Mouse (Mus musculus): ENCODE results near the gene Agxt. TPM values are rescaled to one million over a fixed set of nuclear protein-coding genes. Genes with fewer than 3 reads are reported as not detected.

Agxt gene
- polyA plus RNA-seq (2015; fragmentation: Nextera tagmentation; extraction: Ambion mirVana), result 0.24 and 0.27 TPM in 2 replicates

GRCm38 (mm10) chr1:93135036-93135526, at the start of gene Agxt:
Gene Agxt, plus strand, starts transcription at chr1:93135240.

DNA sequence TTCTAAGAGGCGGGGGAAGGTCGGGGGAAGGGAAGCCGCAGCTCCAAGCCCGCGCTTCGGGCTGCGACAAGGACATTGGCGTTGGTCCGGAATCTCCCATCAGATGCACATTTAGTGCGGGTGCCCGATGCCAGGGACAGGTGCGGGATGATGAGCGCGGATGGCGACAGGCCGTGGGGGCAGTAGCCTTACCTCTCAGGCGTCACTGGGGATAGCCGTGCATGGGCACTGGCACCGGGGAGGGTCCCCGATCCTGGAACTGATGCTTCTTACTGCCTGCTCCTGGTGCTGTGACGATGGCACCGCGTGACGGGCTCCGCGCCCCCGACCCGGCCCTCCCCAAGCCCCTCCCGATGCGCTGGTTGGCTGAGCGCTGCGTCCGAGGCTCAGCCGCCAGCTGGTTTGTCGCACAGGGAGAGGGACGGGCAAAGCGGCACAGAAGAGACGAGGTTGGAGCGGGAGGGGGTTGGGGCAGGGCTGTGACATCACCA, 33.4 kb upstream of the Agxt start, which contains the start of gene Kif1a:
TSS of gene Kif1a (minus strand) at position 381 of the 491 bp plus-strand sequence.

GRCm38 (mm10) chr1:93160501-93161133, 25.6 kb downstream of the Agxt start, which contains the start of gene 2310007B03Rik:
Gene 2310007B03Rik, minus strand, starts transcription at chr1:93160948.

GRCm38 (mm10) chr1:93168295-93168775, 33.3 kb downstream of the Agxt start, which contains the start of gene Crocc2:
Gene Crocc2, plus strand, starts transcription at chr1:93168725.

Other genes with a start within 250 kb of the Agxt start
- gene Ankmy1, start 232.3 kb upstream of the Agxt start, polyA plus RNA-seq (2015; fragmentation: Nextera tagmentation; extraction: Ambion mirVana), result 1.0 and 1.1 TPM in 2 replicates
- gene Dusp28, start 228.3 kb upstream of the Agxt start, polyA plus RNA-seq (2015; fragmentation: Nextera tagmentation; extraction: Ambion mirVana), result 32.9 and 33.9 TPM in 2 replicates
- gene Rnpepl1, start 224.5 kb upstream of the Agxt start, polyA plus RNA-seq (2015; fragmentation: Nextera tagmentation; extraction: Ambion mirVana), result 34.0 and 35.5 TPM in 2 replicates
- gene Capn10, start 200.9 kb upstream of the Agxt start, polyA plus RNA-seq (2015; fragmentation: Nextera tagmentation; extraction: Ambion mirVana), result 9.1 and 10.5 TPM in 2 replicates
- 0.05 and 0.12 TPM in 2 replicates for gene Gpr35, start 184.4 kb upstream of the Agxt start, polyA plus RNA-seq (2015; fragmentation: Nextera tagmentation; extraction: Ambion mirVana)
- gene Aqp12, start 128.9 kb upstream of the Agxt start, polyA plus RNA-seq (2015; fragmentation: Nextera tagmentation; extraction: Ambion mirVana), result not detected in 2 replicates
- gene Kif1a, start 33.3 kb upstream of the Agxt start, polyA plus RNA-seq (2015; fragmentation: Nextera tagmentation; extraction: Ambion mirVana), result 2.5 and 3.0 TPM in 2 replicates
- gene 2310007B03Rik, start 25.7 kb downstream of the Agxt start, polyA plus RNA-seq (2015; fragmentation: Nextera tagmentation; extraction: Ambion mirVana), result 0.54 TPM in 1 of 2 replicates, not detected in the other
- gene Crocc2, start 33.5 kb downstream of the Agxt start, polyA plus RNA-seq (2015; fragmentation: Nextera tagmentation; extraction: Ambion mirVana), result 0.02 and 0.03 TPM in 2 replicates
- gene Sned1, start 100.6 kb downstream of the Agxt start, polyA plus RNA-seq (2015; fragmentation: Nextera tagmentation; extraction: Ambion mirVana), result 1.2 and 2.0 TPM in 2 replicates
- 16.2 and 18.2 TPM in 2 replicates for gene Mterf4, start 170.7 kb downstream of the Agxt start, polyA plus RNA-seq (2015; fragmentation: Nextera tagmentation; extraction: Ambion mirVana)
- 30.8 and 34.9 TPM in 2 replicates for gene Ppp1r7, start 207.6 kb downstream of the Agxt start, polyA plus RNA-seq (2015; fragmentation: Nextera tagmentation; extraction: Ambion mirVana)
- gene Pask, start 208.2 kb downstream of the Agxt start, polyA plus RNA-seq (2015; fragmentation: Nextera tagmentation; extraction: Ambion mirVana), result 2.0 and 2.8 TPM in 2 replicates
- gene Ano7, start 238.7 kb downstream of the Agxt start, polyA plus RNA-seq (2015; fragmentation: Nextera tagmentation; extraction: Ambion mirVana), result 0.06 and 0.34 TPM in 2 replicates